Mouse (Mus musculus) skeletal muscle tissue, adult 2 months (tissue): ENCODE data around the gene Rad9b.
"Not testable (repeated sequence)": the region's sequence is repeated elsewhere in the genome, so short reads cannot be mapped to it uniquely, and the experiment has no call there.

Experiments used
- DNase-seq: peaks from one replicate; pipeline ENCODE4 v3.0.0-alpha.2; 2012; ENCODE audit warnings: low read depth, low spot score

Gene Rad9b

GRCm38 (mm10) chr5:122371591-122372191 is 17.7 kb upstream of the Rad9b start, which contains the start of gene Gpn3:
Gene Gpn3, plus strand, starts transcription at chr5:122371876.
- no peak for DNase-seq

DNA sequence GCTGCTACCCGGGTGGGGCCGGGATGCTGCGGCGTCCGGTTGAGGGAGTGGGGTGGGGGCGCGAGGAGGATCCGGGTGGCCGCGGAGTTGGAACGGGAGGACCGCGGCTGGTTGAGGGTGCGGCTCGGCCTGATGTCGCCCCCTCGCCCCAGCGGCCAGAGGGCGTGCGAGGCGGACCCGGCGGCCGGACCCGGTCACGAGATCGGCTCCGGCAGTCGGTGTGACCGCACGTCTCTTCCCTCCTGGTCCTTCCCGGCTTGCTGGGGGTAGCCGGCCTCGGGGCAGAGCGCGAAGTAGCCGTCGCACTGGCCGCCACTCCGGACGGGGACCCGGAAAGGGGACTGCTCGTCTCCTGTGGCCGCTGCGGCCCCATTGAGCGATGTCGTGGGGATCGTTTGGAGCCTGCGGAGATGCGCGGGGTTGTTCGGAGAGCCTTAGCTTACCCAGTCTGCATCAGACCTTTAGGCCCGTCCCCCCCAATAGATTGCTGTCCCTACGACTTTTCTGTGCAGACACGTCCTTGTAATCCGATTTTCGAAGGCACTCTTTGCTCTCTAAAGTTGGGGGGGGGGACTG is 547 bp upstream of the Rad9b start:
- no peak for DNase-seq

DNA sequence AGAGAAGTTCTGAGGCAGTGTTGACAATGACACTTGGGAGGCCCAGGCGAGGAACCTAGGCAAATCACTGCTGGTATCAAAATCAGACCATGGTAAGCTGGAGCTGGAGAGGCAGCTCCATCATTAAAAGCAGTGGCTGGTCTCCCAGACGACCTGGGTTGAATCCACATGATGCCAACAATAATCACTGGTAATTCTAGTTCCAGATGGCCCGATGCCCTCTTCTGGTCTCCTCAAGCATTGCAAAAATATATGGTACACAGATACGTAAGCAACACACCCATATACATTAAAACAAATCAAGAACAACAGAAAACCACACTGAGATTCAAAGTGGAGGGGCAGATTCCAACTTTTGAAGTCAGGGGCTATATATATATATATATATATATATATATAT is 8.3 kb downstream of the Rad9b start:
- DNase-seq, result no peak

GRCm38 (mm10) chr5:122344260-122344659 is 9.8 kb downstream of the Rad9b start:
- DNase-seq, result peak; percentile 70

DNA sequence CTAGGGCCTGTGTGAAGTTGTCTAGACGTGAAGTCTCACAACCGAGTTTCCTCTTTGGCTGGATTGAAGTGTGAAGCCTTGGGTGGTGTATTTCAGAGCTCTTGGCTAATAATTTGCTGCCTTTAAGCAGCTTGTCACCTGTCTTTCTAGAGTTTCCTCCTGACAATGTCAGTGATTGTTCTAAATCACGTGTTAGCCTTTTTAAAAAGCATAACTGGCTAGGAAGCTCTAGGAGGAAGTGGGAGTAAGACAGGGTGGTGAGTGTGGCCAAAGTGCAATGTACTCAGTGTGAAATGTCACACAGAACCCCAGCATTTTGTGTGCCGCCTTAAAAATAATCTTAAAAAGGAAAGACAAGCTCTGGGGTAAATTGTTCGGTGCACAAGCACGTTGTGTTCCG is 10.3 kb downstream of the Rad9b start:
- no peak for DNase-seq

GRCm38 (mm10) chr5:122342874-122343273 is 11.2 kb downstream of the Rad9b start:
- no peak for DNase-seq

GRCm38 (mm10) chr5:122336554-122337294 is 17.3 kb downstream of the Rad9b start:
- DNase-seq, result no peak

- no peak for DNase-seq
Observed at GRCm38 (mm10) chr5:122334682-122335081, 19.4 kb downstream of the Rad9b start.

DNA sequence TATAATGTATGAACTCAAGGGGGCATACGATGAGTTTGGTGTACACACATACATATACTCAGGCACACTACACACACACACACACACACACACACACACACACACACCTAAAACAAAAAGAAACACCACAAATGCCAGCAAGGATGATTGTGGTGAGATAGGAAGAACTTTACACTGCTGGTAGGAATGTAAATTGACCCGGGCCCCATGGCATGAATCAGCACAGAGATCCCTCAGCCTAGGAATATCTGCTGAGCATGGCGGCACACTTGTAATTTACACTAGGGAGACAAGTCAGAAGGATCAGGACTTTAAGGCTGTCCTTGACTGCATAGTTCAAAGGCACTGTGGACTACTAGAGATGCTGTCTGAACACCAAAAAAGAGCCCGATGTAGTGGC is 23.8 kb downstream of the Rad9b start:
- DNase-seq, result no peak

- DNase-seq, result no peak
Observed at GRCm38 (mm10) chr5:122327283-122327682, 26.8 kb downstream of the Rad9b start.

DNA sequence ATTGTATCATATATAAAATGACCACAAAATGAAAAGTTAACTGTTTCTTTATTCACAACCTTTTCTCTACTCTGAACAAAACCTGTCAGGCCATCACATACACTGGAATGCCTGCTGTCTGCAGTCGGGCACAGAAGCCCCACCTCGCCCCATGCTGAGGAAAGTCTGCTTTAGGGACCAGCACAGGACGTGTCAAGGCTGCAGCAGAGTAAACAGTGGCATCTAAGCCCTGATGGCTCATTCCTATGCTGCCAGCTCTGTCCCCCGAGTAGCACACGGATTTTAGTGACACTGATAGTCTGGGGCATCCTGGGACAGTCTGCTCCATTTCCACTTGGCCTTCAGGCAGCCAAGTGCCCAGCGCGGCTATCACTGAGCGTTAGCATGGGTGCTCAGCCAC is 28.6 kb downstream of the Rad9b start:
- DNase-seq, result no peak

DNA sequence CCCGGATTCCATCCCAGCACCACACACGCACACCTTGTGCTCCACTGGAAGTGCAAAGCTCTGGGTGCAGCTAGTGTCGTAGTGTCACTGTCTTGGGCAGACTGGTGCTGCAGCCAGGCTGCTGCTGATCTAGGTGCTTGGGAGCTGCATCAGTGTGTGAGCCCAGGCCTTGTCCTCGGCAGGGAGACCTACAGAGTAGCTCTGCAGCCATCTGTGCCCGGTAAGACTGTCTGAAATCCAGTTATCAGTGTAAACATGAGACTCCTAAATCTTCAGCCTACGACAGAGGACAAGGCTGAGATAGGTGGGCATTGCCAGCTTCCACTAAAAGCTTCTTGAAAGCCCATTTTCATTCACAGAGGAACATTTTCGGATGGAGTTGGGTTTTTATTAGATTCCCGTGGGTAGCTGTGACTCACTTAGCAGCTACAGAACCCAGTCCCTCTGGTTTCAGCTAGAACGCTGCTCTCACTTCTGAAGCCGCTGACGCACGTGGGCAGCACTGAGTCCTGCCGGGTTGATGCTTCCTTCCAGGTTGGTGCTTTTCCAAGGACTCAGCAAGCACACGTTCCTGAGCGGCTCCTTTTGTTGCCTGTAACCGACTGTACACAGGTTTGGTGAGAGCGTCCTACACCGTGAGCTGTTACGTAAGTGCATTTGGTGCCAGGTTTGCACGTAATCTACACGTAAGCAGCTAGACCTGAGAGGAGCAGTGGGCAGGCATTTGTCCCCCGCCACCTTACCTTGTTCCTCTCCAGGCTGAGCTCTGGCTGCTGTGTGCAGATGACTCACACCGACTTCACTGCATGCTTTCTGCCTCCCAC is 29.2 kb downstream of the Rad9b start:
- DNase-seq, result peak; percentile 58

DNA sequence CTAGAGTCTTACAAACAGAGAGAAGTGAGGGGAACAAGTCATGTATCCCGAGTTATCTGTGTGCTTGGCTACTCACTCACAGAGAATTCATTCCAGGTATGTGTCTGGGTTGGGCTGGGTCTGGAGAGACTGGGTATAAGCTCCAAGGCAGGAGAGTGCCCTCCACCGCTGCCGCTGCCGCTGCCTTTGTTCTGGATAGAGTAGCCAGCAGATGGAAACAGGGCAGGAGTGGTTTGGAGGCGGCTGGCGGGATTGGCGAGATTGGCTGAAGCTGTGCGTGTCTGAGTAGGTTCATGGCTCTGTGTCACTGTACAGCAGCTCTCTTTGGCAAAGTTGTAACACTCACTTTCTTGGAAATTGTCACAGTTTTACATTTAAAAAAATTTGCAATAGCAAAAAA is 30.5 kb downstream of the Rad9b start:
- no peak for DNase-seq

DNA sequence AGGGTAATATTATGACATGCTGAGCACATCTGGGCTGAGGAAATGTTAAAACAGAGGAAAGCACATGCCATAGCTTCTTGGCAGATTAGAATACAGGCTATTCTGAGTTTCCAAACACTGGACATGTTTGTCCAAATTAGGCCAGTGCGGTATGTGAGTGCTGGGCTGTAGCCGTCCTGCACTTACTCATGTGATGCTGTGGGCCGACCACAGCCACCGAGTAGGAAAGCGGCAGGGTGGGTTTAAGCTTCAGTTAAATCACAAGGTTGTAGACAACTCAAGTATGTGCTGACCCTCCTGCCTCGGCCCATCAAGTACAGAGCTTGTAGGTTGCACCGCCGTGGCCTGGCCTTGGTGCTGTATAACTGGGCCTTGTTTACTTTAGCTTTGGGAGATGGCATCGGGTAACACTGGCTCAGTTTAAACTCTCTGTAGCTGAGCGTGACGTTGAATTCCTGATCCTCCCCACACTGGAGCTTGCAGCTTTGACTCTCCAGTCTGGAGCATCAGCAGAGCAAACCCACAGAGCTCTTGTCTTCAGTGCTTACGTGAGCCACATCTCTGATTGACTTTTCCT is 33.7 kb downstream of the Rad9b start:
- no peak for DNase-seq

- no peak for DNase-seq
Observed at GRCm38 (mm10) chr5:122319474-122320204, 34.4 kb downstream of the Rad9b start.

DNA sequence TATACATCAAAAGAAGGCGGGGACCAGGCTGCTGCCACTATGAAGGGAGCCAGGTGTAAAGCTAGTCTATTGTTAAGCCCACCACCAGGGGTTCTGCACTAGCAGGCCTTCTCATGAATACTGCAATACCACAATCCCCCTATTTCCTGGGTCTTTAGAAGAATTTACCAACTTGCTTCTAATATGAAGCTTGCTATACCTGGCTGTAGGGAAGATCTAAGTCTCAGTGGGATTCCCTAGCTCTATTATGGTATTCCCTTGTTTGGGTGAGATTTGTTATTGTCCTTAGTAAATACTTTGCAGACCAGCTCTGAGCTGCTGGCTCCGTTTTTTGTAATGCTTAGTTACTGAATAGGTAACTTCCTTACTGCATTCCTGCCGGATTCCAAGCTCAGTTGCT is 35.1 kb downstream of the Rad9b start:
- DNase-seq, result not testable (repeated sequence)

DNA sequence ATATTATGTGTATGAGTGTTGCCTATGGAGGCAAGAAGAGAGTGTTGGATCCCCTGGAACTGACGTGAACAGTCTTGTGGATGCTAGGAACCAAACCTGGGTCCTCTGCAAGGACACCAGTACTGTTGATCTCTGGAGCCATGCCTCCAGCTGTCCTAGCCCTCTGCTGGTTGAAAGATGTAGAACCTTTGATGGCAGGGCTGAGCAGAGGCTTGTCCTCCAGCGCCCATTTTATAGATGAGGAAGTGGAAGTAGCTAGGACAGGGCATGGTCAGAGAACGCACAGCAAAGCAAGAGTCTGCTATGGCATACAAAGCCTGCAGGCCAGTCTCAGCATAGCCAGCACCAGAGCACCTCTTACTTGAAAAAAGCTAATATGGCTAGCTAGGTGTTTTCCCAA is 35.9 kb downstream of the Rad9b start:
- no peak for DNase-seq

DNA sequence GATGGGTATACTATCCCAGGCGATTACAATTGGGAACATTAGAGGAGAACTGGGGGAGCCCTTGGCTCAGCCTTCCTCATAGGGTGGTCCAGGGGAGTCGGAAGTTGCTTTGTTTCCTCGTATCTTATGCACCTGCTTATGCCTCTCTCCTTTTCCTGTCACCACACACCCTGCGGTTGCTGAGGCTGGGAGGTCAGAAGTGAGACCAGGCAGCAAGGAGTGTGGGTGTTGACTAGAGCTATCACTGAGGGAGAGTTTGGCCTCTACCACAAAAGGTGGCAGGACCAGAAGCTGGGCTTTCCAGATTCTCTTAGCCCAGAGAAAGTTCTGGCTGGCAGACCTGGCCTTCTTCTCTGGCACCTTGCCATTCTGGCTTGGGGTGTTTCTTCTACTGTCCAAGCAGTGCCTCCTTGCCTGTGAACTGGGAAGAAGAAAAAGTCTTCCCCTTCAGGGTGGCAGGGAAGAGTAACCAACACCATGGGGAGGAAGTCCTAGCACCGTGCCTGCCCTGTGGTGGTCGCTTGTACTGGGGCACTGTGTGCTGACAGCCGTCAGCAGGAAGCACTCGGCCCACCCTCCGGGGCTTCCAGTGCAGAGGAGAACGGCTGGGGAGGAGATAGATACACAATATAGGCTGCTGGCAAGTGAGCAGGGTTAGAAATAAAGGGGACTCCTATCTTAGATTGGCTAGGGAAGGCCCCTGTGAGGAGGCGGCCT is 36.5 kb downstream of the Rad9b start:
- peak; percentile 65 for DNase-seq

- peak; percentile 98 for DNase-seq
Observed at GRCm38 (mm10) chr5:122314966-122315667, 38.9 kb downstream of the Rad9b start.
